Mouse (Mus musculus) granulocyte monocyte progenitor cell, adult 5-6 weeks (primary cell): ENCODE results near the gene Exoc6b. TPM values are rescaled to one million over a fixed set of nuclear protein-coding genes. Genes with fewer than 3 reads are reported as not detected.
"Not testable (repeated sequence)": the region's sequence is repeated elsewhere in the genome, so short reads cannot be mapped to it uniquely, and the experiment has no call there.

ENCODE experiments used
- ATAC-seq: replicated peaks from 2 replicates; pipeline ENCODE4 v1.8.0; 2016; ENCODE audit warnings: mild to moderate bottlenecking, moderate TSS enrichment, inconsistent platforms; ENCODE audit not compliant: poor library complexity, severe bottlenecking
- total RNA-seq, 2 experiments: library from RNA; stranded (forward) in 1 of 2; stranded (reverse) in 1 of 2; fragments of 200-712, 200-1000 nt in 1 of 2; fragments of >200 nt in 1 of 2; fragmentation: Nextera tagmentation in 1 of 2; gene quantifications; 2 replicates each; pipeline ENCODE4 v1.2.3; 2014 to 2017

Gene Exoc6b
- total RNA-seq, 2 experiments from 2014 or later, result 8.0 to 15.9 TPM

DNA sequence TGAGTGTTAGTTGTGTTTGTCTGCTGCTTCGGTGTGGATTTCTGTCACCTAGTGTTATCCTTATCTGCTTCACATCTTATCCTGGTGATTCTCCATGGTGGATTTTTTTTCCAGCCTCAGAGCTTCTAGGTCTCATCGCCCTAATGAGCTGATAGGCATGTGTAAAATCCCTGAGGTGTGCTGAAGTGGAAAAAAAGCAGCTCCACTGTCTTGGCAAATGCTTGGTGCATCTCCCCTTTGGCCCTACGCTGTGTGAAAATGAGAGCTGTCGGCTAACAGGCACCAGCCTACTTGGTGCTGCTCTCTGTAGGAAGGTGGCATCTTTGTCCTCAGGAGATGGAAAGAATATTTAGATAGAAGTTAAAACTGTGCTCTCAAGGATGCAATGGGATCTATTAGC lies 422.1 kb downstream of the Exoc6b start:
- ATAC-seq, result no peak

DNA sequence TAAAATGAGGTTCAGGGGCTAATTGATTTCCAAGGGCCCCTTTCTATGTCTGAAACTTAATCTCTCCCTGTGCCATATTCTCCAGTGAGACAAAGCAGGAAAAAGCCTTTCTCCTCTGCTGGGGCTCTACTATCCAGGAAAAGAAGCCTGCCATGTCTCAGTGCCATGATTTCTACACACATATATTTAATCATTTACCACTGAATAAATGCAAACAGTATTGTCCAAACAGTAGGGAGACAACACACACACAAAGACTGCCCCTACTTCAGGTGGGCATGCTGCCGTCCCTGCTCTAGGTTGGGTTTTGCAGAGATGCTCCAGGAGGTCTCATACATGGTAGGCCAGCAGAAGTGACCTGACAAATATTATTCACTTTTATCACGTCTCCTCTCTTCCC lies 422.6 kb downstream of the Exoc6b start:
- no peak for ATAC-seq

DNA sequence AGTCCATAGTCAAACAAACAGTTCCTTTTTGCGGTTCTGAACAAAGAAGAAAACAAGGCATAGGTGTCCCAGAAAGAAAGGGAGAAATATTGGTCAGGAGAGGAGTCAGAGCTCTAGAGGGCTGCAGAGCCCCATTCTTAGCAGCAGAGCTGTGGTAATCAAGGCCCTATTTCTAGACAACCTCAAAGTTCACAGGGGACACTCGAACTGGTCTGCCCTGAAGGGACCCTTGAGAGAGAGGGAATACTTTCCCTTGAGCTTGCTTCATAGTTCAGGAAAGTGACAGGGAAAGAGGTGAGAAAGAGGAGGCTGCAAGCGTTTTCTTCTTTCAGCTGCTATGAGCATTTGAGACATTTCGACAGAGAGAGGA lies 428.3 kb downstream of the Exoc6b start:
- no peak for ATAC-seq

DNA sequence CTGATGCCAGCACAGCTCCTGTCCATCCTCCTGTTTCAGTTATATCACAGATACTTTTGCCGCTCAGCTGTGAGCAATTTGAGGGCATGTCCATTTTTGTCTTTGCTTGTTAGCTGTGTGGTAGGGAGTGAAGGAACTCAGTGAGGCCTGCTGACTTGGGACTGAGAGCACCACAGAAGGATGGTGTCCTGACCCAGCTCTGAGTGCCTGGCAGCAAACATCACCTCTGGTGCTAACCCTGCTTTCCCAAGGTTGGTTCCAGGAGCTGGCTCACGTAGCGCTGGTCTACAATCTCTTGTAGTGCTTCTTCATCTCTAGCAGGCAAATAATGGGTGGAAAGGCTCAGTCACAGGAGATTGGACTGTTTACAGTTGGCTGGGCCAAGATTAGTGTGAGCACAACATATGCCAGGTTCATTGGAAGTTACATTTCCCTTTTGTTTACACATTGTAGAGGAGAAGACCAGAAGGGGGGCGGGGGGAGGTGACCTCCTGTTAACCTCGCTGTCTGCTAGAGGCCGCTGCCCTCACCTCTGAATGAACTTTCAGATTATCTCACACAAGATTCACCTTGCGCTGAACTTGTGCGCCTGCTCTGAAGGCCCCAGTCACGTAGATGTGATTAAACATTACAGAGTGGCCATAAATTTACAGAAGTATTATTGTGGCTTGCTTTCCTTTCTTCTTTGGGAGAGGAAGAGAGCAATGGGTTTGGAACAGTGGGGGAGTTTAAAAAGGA lies 428.8 kb downstream of the Exoc6b start:
- peak; percentile 68 for ATAC-seq

DNA sequence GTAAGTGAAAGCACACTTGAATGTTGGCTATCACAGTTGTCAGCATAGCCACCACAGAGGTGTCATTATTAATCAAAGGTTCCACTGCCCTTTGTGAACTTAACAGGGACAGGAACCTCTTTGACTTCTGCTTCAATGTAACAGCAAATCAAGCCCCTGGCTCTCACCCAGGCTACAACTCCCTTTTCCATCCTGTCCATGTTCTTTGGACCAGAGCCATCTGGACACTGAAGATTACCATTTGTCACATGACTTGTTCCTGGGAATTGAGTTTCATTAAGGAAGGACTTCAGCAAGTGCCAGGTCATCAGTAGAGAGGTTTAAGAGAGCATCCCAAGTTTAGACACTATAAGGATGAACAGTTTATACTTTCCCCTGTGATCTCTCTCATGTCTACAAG lies 431.1 kb downstream of the Exoc6b start:
- no peak for ATAC-seq

DNA sequence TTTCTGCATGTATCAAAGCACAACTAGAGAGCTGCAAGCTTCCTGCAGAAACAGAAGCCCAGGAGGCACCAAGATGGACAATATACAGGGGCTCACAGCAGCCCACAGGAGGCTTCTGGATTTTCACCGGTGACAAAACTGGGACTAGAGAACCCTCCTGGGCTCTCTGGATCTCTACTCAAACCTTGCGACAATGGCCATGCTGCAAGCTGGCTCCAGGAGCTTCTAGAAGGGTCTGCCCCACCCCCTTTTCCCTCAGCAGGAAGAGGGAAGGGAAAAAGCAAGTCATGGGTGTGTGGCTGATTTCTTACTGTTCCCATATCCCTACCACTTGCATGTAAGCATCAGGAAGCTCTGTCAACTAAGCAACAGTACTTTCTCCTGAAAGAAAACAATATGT lies 437.7 kb downstream of the Exoc6b start:
- no peak for ATAC-seq

DNA sequence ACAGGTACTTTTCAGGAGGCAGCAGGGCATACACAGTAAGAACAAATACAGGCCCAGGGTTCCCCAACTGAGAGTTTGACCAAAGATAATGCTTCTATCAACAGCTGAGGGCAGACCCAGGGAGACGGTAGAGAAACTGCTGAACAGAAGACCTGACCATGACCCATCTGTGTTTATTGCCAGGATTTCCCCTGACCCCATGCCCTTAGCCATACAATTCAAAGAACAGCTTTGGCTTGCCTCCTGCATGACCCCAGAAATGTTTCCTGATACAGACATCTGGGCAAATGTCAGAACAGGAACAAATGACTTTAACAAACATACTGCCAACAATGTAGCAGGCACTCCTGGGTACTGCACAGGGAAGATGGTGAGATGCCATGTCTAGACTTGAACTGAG lies 439.0 kb downstream of the Exoc6b start:
- no peak for ATAC-seq

DNA sequence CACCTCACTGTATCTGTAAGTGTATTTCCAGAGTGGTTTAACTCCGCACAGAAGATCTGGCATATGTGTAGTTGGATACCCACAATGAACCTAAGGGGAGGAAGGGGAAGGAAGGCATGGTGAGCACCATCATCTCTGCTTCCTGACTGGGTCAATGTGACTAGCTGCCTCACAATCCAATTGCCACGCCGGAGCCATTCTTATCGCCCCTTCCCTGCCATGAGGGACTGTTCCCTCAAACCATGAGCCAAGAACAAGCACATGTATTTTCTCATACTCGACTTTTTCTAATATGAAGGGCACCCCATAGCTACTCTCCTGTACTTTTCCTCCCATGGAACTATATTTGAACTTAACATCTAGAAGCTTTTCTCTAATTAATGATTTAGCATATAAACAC lies 440.5 kb downstream of the Exoc6b start:
- ATAC-seq, result no peak

DNA sequence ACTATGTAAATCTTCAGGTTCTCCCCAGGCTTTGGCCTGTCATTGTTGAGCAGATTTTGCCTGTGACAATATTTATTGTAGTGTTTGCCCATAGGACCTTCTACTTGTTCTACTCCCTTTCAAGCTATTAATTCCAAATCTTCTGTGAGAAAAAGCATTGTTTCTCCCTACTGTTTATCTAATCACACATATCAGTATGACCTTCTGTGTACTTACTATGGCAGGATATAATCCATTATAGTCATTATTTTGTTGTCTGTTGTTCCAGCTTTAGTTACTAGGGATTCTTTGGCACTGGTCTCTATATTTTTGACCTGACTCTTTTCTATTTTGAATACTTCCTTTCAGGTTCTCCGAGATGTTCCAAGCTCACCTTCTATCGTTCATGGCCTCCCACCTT lies 442.9 kb downstream of the Exoc6b start:
- no peak for ATAC-seq

DNA sequence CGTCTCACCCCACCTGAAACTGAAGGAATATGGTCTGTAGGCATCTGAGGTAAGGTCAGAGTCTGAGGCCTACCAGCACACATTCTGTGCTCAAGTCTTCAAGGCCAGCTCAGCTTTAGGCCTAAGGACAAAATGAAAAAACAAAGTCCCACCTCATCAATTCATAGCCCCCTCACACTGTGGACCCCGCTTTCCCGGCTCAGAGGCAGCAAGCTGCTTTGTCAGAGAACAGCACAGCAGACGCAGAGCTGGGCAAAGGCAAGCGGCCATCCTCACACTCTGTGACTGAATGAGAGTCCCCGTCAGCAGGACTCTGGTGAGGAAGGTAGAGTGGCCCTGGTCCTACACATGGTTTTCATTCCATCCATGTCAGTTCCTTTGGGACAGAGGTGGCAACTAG lies 450.1 kb downstream of the Exoc6b start:
- no peak for ATAC-seq

DNA sequence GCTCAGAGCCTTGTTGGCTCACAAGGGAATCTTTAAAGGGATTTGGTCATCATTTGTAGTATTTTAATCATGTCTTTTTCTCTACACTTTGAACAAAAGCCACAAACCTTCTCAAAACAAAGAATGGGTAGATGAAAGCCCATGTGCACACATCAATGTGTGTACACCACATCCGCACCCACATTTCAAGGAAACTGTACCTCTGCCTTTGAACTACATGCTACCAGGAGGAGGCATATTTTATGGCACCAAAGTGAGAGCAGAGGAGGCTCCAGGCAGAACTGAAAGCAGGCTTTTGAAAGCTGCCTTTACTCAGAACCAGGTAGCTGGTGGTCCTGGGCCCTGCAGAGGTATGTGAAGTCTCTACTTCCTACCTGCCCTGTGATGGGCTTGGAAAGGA lies 452.3 kb downstream of the Exoc6b start:
- no peak for ATAC-seq

DNA sequence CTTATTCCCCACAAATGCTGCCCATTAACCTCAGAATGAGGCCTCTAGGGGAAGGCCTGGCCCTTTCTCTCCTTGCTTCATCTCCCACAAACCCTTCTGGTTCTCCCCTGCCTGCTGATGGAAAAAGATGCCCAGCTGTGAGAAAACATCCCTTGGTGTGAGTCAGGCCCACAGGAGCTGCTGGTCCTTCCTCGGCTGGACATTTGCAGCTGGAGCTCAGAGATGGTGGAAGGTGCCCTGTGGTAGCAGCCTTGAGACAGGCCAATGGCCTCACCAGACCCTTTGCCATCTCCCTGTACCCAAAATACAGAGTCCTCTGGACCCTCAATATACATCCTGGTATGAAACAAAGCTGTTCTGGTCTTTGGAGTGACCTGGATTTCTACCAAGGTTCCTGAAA lies 452.7 kb downstream of the Exoc6b start:
- no peak for ATAC-seq

DNA sequence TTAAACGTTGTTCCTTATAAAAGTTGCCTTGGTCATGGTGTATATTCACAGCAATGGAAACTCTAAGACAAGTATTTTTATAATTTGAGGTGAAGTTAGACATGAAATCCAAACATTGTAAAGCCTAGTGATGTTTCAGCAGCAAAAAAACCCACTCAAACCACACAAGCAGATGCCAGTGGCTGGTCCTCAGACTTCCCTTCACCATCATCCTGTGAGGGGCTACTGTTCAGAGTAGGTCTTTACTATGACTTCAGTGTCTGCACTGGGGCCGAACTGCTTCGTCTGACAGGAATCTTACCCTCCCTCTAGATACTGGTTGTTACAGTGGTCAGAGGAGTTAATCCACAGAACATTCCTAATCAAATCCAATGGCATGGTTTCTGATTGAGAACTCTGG lies 455.8 kb downstream of the Exoc6b start:
- no peak for ATAC-seq

DNA sequence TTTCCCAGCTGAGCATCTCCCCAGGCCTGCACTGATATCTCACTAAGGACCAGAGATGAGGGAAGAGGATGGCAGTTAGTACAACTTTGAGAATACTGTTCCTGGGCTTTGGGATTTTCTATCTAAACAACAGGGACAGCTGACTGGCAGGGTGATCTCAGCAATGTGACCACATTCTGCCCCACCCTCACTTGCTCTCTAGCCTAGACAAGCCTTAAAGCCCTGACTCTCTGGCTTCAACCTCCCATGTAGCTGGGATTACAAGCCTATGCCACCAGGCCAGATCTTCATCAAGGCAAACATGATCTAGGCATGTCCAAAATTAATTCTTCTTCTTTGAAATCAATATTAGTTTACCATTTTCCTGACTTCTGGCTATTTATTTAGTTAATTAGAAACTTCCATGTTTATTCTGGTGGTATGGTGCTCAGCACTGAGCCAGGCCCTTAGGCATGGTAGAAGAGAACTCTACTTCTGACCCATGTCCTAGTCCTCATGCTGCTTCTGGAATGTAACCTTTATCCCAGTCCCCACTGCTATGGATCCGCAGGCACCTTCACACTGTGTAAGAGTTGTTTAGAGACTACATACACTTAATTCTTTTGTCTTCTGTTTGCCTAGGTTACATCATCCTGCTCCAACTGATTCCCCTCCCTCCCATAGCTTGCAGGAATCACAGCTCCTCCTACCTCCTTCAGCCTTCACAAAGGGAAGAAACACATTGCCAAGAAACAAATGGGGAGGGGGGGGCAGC lies 468.0 kb downstream of the Exoc6b start:
- no peak for ATAC-seq

DNA sequence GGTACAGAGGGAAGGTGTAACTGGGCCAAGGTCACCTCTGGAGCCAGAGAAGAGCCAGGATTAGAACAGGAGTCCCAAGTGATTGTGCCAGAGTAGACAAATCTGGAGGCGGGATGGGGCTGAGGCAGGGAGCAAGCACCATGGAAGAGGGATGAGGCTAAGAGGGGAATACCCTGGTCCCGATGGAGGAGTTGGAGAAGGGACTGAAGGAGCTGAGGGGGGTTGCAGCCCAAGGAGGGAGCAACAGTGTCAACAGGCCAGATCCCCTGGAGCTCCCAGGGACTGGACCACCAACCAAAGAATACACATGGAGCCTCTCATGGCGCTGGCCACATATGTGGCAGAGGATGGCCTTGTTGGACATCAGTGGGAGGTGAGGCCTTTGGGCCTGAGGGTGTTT lies 470.0 kb downstream of the Exoc6b start:
- not testable (repeated sequence) for ATAC-seq

DNA sequence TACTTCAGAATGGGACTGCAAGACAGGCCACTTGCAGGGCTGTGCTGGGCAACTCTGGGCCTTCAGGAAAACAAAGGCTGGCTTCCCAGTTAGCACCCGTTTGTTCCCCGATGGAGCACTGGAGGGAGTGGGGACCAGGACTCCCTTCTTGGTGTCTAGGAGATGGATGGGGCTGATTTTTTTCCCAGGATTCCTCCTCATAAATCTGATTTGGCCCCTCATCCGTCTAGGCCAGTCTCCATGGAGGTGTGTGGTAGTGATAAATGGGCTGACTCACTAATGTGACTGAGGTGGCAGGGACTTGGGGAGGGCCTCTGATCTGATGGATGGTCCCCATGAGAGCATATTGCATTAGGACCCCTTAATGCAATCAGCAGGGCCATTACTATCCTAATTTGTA lies 470.6 kb downstream of the Exoc6b start:
- ATAC-seq, result no peak

DNA sequence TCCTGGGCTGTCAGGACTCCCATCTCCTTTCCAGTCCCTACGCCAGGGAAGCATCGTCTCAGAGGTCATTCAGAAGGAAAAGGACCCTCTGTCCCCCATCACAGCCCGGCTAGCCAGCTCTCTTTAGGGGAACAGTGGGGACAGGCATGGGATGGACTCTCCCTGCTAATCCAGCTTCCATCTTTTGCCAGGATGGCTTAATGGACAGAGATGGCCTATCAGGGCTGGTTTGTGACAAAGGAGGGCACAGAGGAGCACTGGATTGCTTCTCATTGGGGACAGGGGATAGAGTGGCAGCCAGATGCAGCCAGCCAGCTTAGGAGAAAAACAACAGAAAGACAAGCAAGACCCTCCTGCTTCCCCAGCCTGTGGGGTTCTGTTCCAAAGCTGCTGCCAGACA lies 474.7 kb downstream of the Exoc6b start:
- ATAC-seq, result no peak

DNA sequence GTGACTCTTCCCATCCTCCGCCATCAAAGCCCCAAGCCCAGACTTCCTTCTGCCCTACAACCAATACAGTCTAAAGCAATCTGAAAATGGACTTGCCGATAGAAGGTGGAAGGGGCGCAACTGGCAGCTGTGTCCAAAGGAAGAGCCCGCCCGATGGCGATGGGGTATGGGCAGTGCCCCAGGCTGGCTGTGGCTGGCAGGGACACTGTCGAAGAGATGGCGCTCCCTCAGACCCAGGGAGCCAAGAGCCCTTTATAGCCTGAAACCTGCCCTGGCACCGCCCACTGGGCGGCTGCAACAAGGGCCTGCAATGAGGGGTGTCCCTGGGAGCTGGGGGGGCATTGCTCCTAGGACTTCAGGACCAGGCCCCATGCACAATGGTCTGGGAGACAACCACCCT lies 475.6 kb downstream of the Exoc6b start, which contains the start of gene Cyp26b1:
TSS of gene Cyp26b1 (minus strand) at position 216 of the 400 bp plus-strand sequence.
- ATAC-seq, result no peak

DNA sequence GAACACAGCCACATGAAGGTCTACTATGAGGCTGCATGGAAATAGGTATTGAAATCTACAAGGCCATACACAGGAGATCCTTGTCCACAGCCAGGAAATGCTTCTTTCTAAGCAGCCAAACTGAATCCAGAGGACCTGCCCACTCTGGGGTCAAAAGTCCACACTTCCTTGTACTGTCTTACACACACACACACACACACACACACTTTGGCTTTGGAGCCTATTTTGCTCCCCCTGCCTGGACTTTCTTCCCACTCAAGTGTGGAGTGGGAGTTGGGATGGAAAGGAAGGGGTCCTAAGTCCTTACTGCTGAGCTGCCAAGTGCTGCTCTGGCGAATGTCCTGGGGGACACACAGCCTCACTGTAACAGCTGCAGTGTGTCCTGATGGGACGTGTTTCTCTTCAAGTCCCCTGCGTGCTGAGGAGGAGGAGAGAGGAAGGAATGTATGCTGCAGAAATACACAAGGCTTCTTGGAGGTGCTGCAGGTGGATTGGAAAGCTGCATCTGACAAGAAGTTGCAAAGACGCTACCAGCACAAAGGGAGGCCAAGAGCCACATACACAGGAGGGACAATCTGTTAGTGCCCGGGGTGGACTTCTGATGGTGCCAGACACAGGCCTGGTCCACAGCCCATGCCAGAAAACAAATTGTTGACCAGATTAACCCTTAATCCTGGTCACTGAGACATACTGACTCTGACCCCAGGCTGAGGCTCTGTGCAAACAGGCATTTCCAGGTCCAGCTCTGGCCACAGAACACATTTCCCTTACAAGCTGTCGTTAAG lies 478.2 kb downstream of the Exoc6b start:
- no peak for ATAC-seq

DNA sequence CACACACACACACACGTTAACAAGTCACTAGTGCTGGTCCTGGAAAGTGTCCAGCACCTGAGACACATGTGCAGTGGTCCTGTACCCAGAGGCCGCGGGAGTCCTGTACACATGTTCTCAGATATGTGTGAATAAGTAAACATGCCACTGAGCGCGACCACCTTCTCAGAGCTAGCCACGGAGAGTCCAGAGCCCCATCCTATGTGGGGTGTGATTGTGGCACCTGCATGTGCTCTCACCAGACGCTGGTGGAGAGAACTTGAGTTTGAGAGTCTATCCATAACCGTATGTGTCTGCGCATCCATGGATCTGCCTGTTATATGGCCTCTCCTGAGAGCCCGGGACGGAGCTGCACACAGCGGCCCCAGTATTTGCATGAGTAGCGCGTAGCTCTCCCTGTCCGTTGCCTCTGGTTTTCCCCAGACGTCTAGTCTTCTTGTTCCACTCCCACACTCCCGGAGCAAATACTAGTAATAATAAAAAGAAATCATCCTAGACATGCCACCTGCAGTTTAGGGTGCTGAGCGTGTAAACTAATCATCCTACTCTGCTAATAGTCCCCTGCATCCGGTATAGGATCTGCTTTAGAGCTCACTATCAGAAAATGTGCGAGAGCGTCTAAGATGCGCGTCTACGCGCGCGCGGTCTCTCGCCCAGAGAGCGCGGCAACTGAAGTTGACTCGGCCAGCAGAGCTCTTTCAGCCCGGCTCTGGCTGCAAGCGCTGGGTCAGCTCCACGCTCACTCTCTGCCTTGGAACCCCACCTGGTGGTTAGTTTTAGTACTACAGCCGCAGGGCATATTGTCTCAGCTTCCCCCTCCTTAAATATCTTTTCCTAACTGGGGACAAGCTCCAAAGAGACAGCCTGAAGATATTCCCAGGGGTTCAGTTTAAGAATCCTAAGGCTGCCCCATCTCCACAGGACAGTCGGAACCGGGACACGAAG lies 479.3 kb downstream of the Exoc6b start:
- ATAC-seq, result peak; percentile 85
